Mouse (Mus musculus) midbrain, embryonic 13.5 days (tissue): ENCODE data around the gene Cd55. TPM values are rescaled to one million over a fixed set of nuclear protein-coding genes. Genes with fewer than 3 reads are reported as not detected.

Experiments used
- polyA plus RNA-seq: library from polyadenylated mRNA; unstranded; fragments of >200 nt; fragmentation: Nextera tagmentation; extraction: Ambion mirVana; gene quantifications from 2 replicates; pipeline ENCODE4 v1.2.1, GENCODE M21; 2015

Gene Cd55
- polyA plus RNA-seq, 1 experiment from 2014 or later: 4.2 TPM

Other genes with a start within 250 kb of the Cd55 start
- gene Cd55b, start 39.7 kb downstream of the Cd55 start, polyA plus RNA-seq: not detected in 2 replicates
- not detected in 2 replicates for gene Zp3r, start 166.9 kb upstream of the Cd55 start, polyA plus RNA-seq
- gene C4bp, start 198.9 kb upstream of the Cd55 start, polyA plus RNA-seq: not detected in 2 replicates